9 mouse cellular contexts compared by ENCODE assay signal in genomic region chr14:74884024-74884680, GRCm38 (mm10).
A peak's percentile ranks its signal among the peaks of the same experiment; 100 is the strongest.
DNase-seq lines count a peak whose midpoint lies in the region; ATAC-seq and TF ChIP-seq lines count a peak whose summit lies in the region.
"Had no signal": no experiment of that assay in that cellular context is flagged by ENCODE, and none has a peak within 500 bp of the region (broad histone marks: within the 10 kb centered on the region; RNA-seq: fewer than 3 reads in every experiment).

No protein-coding gene starts in this region.

- 6% methylated on average over 13 of the region's 13 CpGs for WGBS in forebrain, embryonic 16.5 days
- 11% methylated on average over 13 of the region's 13 CpGs for WGBS in stomach, embryonic 14.5 days

- H3K36me3 ChIP-seq in E14TG2a.4 (ENCODE audit: insufficient read depth, low read length), result no peaks in the 10 kb centered on the region
- no peaks in the 10 kb centered on the region for H3K36me3 ChIP-seq in forebrain, embryonic 16.5 days (ENCODE audit: control insufficient read depth, insufficient read depth)
- H3K36me3 ChIP-seq in stomach, embryonic 14.5 days (ENCODE audit: control insufficient read depth, insufficient read depth, low read length), result no peaks in the 10 kb centered on the region

- H3K9ac ChIP-seq in forebrain, embryonic 16.5 days (replicated peaks; ENCODE audit: low read depth, low read length), result no peak overlapping the region
- H3K9ac ChIP-seq in stomach, embryonic 14.5 days (replicated peaks; ENCODE audit: low read depth, low read length), result no peak overlapping the region
- H3K9ac ChIP-seq: liver, embryonic 14.5 days had no signal

- ATAC-seq in forebrain, embryonic 16.5 days, result peak; percentile 93
- ATAC-seq in stomach, embryonic 14.5 days (ENCODE audit: insufficient number of reproducible peaks, insufficient read depth, low FRiP score, low read depth), result peak; percentile 37; the same call in 1 of the 2 replicates
- ATAC-seq in inflammation-experienced regulatory T-cells, adult 6 months, result no peak

- H3K4me2 ChIP-seq in forebrain, embryonic 16.5 days (ENCODE audit: low read length), result 0 out of 2 replicates have a peak overlapping the region, but pooled peaks have one; percentile 25
- peak overlapping the region; percentile 18; the same call in 1 of the 2 replicates for H3K4me2 ChIP-seq in stomach, embryonic 14.5 days (replicated peaks; ENCODE audit: low read depth, low read length)

- no peaks in the 10 kb centered on the region for H3K27me3 ChIP-seq in E14TG2a.4 (ENCODE audit: insufficient read depth, low read length)
- H3K27me3 ChIP-seq in forebrain, embryonic 16.5 days (replicated peaks; ENCODE audit: control insufficient read depth, insufficient read depth, low read length), result no peaks in the 10 kb centered on the region
- H3K27me3 ChIP-seq in stomach, embryonic 14.5 days (ENCODE audit: control insufficient read depth, insufficient read depth, low read length), result no peaks in the 10 kb centered on the region

- intact Hi-C loops in heart, postnatal 14 days (cut with DNase I), result loop anchor here (2.0 kb wide), 1 partner anchor 15 kb away; no protein-coding TSS in a partner anchor

- H3K27ac ChIP-seq in forebrain, embryonic 16.5 days (ENCODE audit: low read length), result peak overlapping the region; percentile 34
- H3K27ac ChIP-seq in stomach, embryonic 14.5 days (ENCODE audit: low read length), result peak overlapping the region; percentile 56; the same call in 1 of the 2 replicates
- H3K27ac ChIP-seq: liver, embryonic 14.5 days had no signal

- H3K4me1 ChIP-seq in E14TG2a.4 (replicated peaks; ENCODE audit: low read depth, low read length), result peaks cover 43% of the 10 kb centered on the region
- peaks cover 21% of the 10 kb centered on the region for H3K4me1 ChIP-seq in forebrain, embryonic 16.5 days (replicated peaks; ENCODE audit: control insufficient read depth, insufficient read depth, low read length)
- peaks cover 47% of the 10 kb centered on the region for H3K4me1 ChIP-seq in stomach, embryonic 14.5 days (ENCODE audit: control insufficient read depth, insufficient read depth, low read length)

- DNase-seq in cerebellum, adult 11 months, result peak; percentile 29
- DNase-seq in heart, postnatal 14 days, result peak; percentile 65 to 73
- DNase-seq in kidney, postnatal 36 days, result peak; percentile 62 to 81
- DNase-seq in lung, postnatal 4 days, result peak; percentile 50 to 76

- no peaks in the 10 kb centered on the region for H3K9me3 ChIP-seq in E14TG2a.4 (ENCODE audit: low read length)
- H3K9me3 ChIP-seq in forebrain, embryonic 16.5 days (ENCODE audit: control insufficient read depth, low read length), result no peaks in the 10 kb centered on the region
- no peaks in the 10 kb centered on the region for H3K9me3 ChIP-seq in stomach, embryonic 14.5 days (ENCODE audit: control insufficient read depth, low read depth, low read length)

- H3K4me3 ChIP-seq in E14TG2a.4 (replicated peaks; ENCODE audit: low read length), result peak overlapping the region; percentile 8; the same call in 1 of the 2 replicates
- H3K4me3 ChIP-seq in forebrain, embryonic 16.5 days (replicated peaks; ENCODE audit: low read length), result no peak overlapping the region
- H3K4me3 ChIP-seq in stomach, embryonic 14.5 days (ENCODE audit: low read depth, low read length), result no peak overlapping the region

- TF ChIP-seq CTCF in E14TG2a.4 (conservative IDR thresholded peaks at IDR 0.05; ENCODE audit: low read length), result no peak
